Mouse (Mus musculus) liver, embryonic 13.5 days (tissue): ENCODE results near the gene Pigyl. TPM values are rescaled to one million over a fixed set of nuclear protein-coding genes. Genes with fewer than 3 reads are reported as not detected.
A peak's percentile ranks its signal among the peaks of the same experiment; 100 is the strongest.

ENCODE experiments used
- ATAC-seq: fragments of 200-750 bp; cut with Nextera tagmentation; 2 replicates; pipeline ENCODE4 v1.8.0; 2017; ENCODE audit warnings: low read depth, mild to moderate bottlenecking, moderate number of reproducible peaks, moderate library complexity
- DNase-seq: peaks from one replicate; pipeline ENCODE4 v3.0.0; 2022
- H3K27ac ChIP-seq: fragments of 300-500 bp; sonication (generic); 2 replicates; pipeline ENCODE4 v1.5.1; 2015; ENCODE audit warnings: moderate library complexity, mild to moderate bottlenecking, inconsistent platforms
- H3K27me3 ChIP-seq: fragments of 300-500 bp; sonication (generic); 2 replicates; pipeline ENCODE4 v1.6.1; 2015; ENCODE audit warnings: mild to moderate bottlenecking, inconsistent platforms
- H3K36me3 ChIP-seq: fragments of 300-500 bp; sonication (generic); 2 replicates; pipeline ENCODE4 v1.6.1; 2015; ENCODE audit warnings: mild to moderate bottlenecking, inconsistent platforms
- H3K4me1 ChIP-seq: fragments of 300-500 bp; sonication (generic); replicated peaks from 2 replicates; pipeline ENCODE4 v1.6.1; 2015; ENCODE audit warnings: inconsistent platforms
- H3K4me2 ChIP-seq: fragments of 300-500 bp; sonication (generic); 2 replicates; pipeline ENCODE4 v1.6.1; 2015; ENCODE audit warnings: inconsistent platforms, mild to moderate bottlenecking, moderate library complexity
- H3K4me3 ChIP-seq: fragments of 300-500 bp; sonication (generic); replicated peaks from 2 replicates; pipeline ENCODE4 v1.5.1; 2015; ENCODE audit warnings: mild to moderate bottlenecking, inconsistent platforms
- H3K9ac ChIP-seq: fragments of 300-500 bp; sonication (generic); 2 replicates; pipeline ENCODE4 v1.6.1; 2015; ENCODE audit warnings: mild to moderate bottlenecking, inconsistent platforms
- H3K9me3 ChIP-seq: fragments of 300-500 bp; sonication (generic); replicated peaks from 2 replicates; pipeline ENCODE4 v1.6.1; 2016; ENCODE audit warnings: inconsistent platforms
- WGBS: fragments of 180-500 bp; shearing (Covaris S2); methylation state at CpG from one replicate; pipeline ENCODE4 v1.1.7; 2015; ENCODE audit not compliant: insufficient replicate concordance; 5-methylcytosine and 5-hydroxymethylcytosine counted together
- polyA plus RNA-seq: library from polyadenylated mRNA; unstranded; fragments of >200 nt; fragmentation: Nextera tagmentation; extraction: Ambion mirVana; gene quantifications from 2 replicates; pipeline ENCODE4 v1.2.1, GENCODE M21; 2015

The Pigyl gene
- polyA plus RNA-seq, 1 experiment from 2014 or later, result 44.6 TPM

DNA sequence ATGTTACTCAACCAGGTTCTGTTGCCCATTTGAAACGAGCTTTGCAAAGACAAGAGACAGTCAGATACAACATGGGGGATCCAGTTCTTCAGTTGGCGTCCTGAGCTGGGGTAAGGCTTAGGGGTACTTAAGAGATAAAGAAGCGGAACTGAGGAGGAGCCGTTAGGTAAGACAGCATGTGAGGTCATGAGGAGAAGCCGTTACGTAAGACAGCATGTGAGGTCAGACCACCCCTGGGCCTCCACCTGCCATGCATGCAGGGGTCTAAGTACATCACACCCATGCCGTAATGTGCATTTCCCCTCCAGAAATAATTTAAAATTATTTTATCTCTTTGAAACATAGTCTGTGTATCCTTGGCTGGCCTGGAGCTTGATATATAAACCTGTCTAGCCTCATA is 6.3 kb downstream of the Pigyl start:
- WGBS, result 66% methylated on average over 7 of the region's 7 CpGs
- Histone ChIP-seq H3K9me3 (no peaks in the 10 kb centered on the region), H3K9ac (no peak overlapping the region), H3K27ac (no peak overlapping the region), H3K36me3 (peaks cover 10% of the 10 kb centered on the region; the same call in 1 of the 2 replicates), H3K4me3 (no peak overlapping the region), H3K4me2 (no peak overlapping the region), H3K4me1 (peaks cover 14% of the 10 kb centered on the region), H3K27me3 (peaks cover 31% of the 10 kb centered on the region)
- no peak for DNase-seq
- no peak for ATAC-seq

DNA sequence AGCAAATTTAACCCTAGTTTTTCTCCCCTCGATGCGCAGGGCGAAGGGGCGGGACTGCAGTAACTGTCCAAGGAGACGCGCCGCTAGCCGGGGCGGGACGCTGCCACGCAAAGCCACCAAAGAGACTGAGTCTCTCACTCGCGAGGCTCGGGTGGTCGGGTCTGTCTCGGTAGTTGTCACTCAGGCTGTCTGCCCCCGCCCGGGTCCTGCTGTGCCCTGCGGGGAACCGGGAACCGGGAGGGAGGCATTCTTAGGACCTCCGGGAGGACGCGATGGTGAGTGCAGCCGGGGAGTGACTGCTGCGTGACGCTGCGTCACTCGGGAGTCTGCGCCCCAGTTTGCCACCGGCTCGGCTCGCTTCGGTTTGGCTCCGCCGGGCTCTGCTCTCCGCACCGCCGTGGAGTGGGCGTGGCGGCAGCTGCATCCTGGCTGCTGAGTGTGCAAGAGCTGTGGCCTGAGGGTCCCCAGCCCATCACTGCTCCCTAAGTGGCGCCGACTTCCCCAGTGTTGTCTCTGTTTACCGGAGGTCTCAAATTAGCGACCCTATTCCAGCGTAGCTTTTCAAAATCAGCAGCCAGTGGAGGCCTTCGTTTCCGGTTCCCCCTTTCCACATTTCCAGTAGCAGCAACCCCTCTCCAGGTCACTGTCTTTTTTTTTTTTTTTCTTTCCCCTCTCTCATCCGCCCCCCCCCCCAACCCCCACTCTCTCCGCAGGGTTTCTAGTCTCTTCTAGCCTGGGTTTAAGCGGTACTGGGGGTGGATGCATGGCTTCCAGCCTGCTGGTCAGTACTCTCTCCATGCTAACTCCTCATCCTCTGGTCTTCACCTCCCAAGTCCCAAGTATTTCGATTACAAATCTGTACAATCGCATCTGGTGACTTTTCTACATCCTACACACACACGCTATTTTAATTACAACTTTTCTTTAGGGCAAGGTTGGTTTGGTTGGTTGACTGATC is 8.3 kb downstream of the Pigyl start:
- peak overlapping the region; percentile 68 for H3K9ac ChIP-seq
- 2% methylated on average over 54 of the region's 54 CpGs for WGBS
- H3K36me3 ChIP-seq, result no peaks in the 10 kb centered on the region
- H3K4me1 ChIP-seq, result peaks cover 11% of the 10 kb centered on the region
- peak overlapping the region; percentile 85 for H3K4me2 ChIP-seq
- ATAC-seq, result peak; percentile 39; the same call in 1 of the 2 replicates
- no peaks in the 10 kb centered on the region for H3K9me3 ChIP-seq
- peaks cover 31% of the 10 kb centered on the region for H3K27me3 ChIP-seq
- no peak overlapping the region for H3K27ac ChIP-seq
- DNase-seq, result peak; percentile 15
- peak overlapping the region; percentile 61 for H3K4me3 ChIP-seq

DNA sequence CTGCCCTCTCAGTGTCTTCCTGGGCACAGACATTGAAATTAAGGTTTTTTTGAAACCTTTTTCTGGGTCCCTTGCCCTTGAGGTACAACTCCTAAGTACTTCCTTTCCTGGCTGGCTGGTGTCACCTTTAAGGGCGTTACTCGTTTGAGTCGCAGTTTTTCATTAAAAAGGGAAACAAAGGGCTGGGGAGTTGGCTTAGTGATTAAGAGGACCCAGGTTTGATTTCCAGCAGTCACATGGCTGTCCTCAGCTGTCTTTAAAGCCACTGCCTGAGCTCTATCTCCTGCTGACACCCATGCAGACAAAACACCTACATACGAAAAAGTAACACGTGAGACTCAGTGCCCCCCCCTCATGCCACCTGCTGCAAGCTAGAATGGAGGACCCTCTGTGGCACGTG is 9.3 kb downstream of the Pigyl start:
- Histone ChIP-seq H3K4me2 (no peak overlapping the region), H3K4me1 (peaks cover 11% of the 10 kb centered on the region), H3K9me3 (no peaks in the 10 kb centered on the region), H3K4me3 (no peak overlapping the region), H3K27me3 (peaks cover 31% of the 10 kb centered on the region), H3K36me3 (no peaks in the 10 kb centered on the region), H3K27ac (no peak overlapping the region), H3K9ac (no peak overlapping the region)
- no peak for ATAC-seq
- no peak for DNase-seq
- 41% methylated on average over 6 of the region's 6 CpGs for WGBS

DNA sequence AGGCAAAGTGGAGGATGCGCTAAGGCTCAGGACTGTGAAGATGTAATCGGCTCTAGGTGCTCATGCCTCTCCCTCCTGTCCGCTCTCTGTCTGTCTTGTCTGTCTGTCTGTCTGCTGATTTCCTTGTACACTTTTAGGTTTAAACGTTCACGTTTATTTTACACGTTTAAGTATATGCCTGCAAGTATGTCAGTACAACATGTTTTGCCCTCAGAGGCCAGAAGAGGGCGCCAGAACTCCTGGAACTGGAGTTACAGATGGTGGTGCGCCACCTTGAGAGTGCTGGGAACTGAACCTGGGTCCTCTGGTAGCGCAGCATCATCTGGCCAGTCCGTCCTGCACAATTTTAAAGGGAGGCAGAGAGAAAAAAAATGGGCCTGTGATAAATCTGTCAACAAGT is 10.0 kb downstream of the Pigyl start:
- ATAC-seq, result no peak
- no peak for DNase-seq
- Histone ChIP-seq H3K9ac (no peak overlapping the region), H3K4me2 (no peak overlapping the region), H3K27ac (no peak overlapping the region), H3K36me3 (no peaks in the 10 kb centered on the region), H3K4me1 (peaks cover 11% of the 10 kb centered on the region), H3K27me3 (peaks cover 31% of the 10 kb centered on the region), H3K4me3 (no peak overlapping the region), H3K9me3 (no peaks in the 10 kb centered on the region)
- WGBS, result 70% methylated on average over 10 of the region's 10 CpGs

DNA sequence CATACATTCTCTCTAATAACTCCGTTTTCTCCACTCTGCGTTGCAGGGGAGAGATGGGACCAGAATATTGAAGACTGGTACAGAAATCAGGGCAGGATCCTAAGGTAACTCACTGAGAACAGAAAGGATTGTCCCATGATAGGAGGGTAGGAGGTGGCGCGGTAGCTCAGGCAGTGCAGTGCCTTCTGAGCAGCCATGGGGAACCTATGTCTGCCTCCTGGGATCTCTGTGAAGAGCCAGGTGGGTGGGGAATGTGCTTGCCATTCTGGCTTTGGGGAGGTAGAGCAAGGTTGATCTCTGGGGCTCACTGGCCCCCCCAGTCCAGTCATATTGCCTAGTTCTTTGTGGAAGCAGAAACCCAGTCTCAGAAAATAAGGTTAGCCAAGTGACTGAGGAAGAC is 11.1 kb downstream of the Pigyl start:
- Histone ChIP-seq H3K4me1 (peaks cover 11% of the 10 kb centered on the region), H3K27ac (no peak overlapping the region), H3K9ac (no peak overlapping the region), H3K36me3 (no peaks in the 10 kb centered on the region), H3K4me3 (no peak overlapping the region), H3K9me3 (no peaks in the 10 kb centered on the region), H3K27me3 (peaks cover 31% of the 10 kb centered on the region), H3K4me2 (no peak overlapping the region)
- no peak for DNase-seq
- no peak for ATAC-seq
- 83% methylated on average over 4 of the region's 4 CpGs for WGBS

DNA sequence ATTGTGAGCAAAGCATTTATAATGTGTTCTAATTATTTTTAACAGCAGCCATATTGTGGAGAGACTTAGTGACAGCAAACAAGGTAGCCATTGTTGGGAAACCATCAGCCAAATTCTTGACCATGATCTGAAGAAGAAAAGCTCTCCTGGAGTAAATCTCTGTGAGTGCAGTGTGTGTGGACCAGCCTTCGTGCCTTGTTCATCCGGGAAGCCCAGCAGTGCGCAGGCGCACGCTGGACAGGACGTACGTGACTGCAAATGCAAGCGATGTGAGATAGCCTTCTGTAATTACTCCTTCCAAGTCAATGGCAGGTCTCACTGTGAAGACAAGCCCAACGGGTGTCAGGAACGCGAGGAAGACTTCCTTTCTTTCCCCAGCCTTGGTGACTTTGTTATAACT is 12.7 kb downstream of the Pigyl start:
- H3K36me3 ChIP-seq, result no peaks in the 10 kb centered on the region
- no peak for ATAC-seq
- H3K4me3 ChIP-seq, result no peak overlapping the region
- H3K4me1 ChIP-seq, result peaks cover 11% of the 10 kb centered on the region
- no peak overlapping the region for H3K4me2 ChIP-seq
- H3K9me3 ChIP-seq, result no peaks in the 10 kb centered on the region
- peaks cover 17% of the 10 kb centered on the region for H3K27me3 ChIP-seq
- 81% methylated on average over 11 of the region's 11 CpGs for WGBS
- H3K9ac ChIP-seq, result no peak overlapping the region
- no peak for DNase-seq
- H3K27ac ChIP-seq, result no peak overlapping the region

DNA sequence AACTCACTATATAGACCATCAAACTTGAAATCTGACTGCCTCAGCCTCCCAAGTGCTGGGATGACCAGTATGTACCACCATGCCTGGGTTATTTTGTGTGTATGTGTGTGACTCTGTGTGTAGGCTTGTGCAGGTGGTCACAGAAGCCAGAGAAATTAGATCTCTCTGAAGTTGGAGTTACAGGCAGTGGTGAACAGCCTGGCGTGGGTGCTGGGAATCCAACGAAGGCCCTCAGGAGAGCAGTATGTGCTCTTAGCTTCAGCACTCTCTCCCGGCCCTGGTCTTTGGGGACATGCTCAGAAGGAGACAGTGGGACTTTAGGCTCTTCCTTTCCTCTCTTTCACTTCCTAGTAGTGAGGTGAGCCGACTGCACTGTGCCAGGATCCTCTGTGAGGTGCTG is 15.7 kb downstream of the Pigyl start:
- no peaks in the 10 kb centered on the region for H3K27me3 ChIP-seq
- H3K4me2 ChIP-seq, result no peak overlapping the region
- peaks cover 10% of the 10 kb centered on the region; the same call in 1 of the 2 replicates for H3K9me3 ChIP-seq
- H3K4me1 ChIP-seq, result no peaks in the 10 kb centered on the region
- WGBS, result 73% methylated on average over 4 of the region's 4 CpGs
- no peak overlapping the region for H3K4me3 ChIP-seq
- no peak overlapping the region for H3K27ac ChIP-seq
- H3K36me3 ChIP-seq, result no peaks in the 10 kb centered on the region
- no peak for ATAC-seq
- DNase-seq, result no peak
- H3K9ac ChIP-seq, result no peak overlapping the region

DNA sequence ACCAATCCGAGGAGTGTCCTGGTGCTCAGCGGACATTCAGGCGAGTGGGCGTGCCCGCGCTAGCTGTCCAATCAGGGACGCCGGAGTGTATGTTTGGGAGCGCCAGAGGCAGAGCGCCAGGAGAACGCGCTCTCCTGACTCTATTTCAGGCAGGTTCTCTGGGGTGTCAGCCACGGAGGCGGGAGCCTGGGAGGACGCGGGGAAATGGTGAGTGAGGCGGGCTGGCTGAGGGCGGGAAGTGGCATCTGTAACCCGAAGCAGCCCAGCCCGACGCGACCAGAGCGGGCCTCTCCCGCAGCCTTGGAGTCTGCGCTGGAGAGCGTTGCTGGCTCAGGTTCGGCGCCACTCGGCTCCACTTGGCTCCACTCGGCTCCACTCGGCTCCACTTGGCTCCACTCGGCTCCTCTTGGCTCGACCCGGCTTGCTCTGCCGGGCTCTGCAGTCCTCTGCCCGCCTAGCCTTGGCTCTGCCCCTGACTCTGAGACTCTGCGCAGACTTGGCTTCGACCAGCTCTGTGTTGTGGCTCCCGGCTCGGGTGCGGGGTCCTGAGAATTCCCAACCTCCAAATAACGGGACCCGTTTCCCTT is 31.5 kb downstream of the Pigyl start, which contains the start of gene Zfp872:
Gene Zfp872, plus strand, starts transcription at position 66 of the 587 bp plus-strand sequence.
- Histone ChIP-seq H3K9ac (no peak within 1 kb of the TSS), H3K4me1 (0 out of 2 replicates have a peak, but pooled peaks cover 6% of the 10 kb centered on the region), H3K36me3 (no peaks in the 10 kb centered on the region), H3K27ac (no peak within 1 kb of the TSS), H3K27me3 (peaks cover 21% of the 10 kb centered on the region), H3K4me2 (peak within 1 kb of the TSS; percentile 57), H3K4me3 (peak within 1 kb of the TSS; percentile 37), H3K9me3 (peaks cover 19% of the 10 kb centered on the region; the same call in 1 of the 2 replicates)
- 12% methylated on average over 43 of the region's 43 CpGs for WGBS
- ATAC-seq (no peak), DNase-seq (no peak)

DNA sequence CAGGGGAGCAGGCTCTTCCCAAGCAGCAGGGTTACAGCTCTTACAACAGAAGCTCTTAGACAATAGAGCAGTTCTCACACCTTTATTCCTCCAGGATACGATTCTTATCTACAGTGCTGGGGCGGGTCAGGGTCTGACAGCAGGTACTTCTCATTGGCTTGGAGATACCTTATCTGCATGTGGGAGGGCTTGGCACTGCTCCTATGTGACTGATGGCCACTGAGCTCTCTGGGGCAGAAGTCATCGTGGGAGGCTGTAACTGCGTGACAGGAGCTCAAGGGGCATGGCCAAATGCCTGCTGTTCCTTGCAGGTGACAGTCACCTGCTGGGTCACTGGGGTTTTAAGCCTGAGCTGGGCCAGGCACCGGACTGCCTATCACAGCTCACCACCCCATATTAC is 39.8 kb downstream of the Pigyl start:
- Histone ChIP-seq H3K9me3 (peaks cover 28% of the 10 kb centered on the region), H3K9ac (no peak overlapping the region), H3K4me1 (no peaks in the 10 kb centered on the region), H3K4me2 (no peak overlapping the region), H3K27ac (no peak overlapping the region), H3K27me3 (no peaks in the 10 kb centered on the region), H3K36me3 (no peaks in the 10 kb centered on the region), H3K4me3 (no peak overlapping the region)
- ATAC-seq (no peak), DNase-seq (no peak)
- WGBS, result 30% methylated on average over 5 of the region's 5 CpGs
